ENCODE assay signal across 9 mouse cellular contexts in genomic region chr4:136731761-136732160, GRCm38 (mm10).
DNase-seq lines count a peak whose midpoint lies in the region; ATAC-seq and TF ChIP-seq lines count a peak whose summit lies in the region.
"Had no signal": no experiment of that assay in that cellular context is flagged by ENCODE, and none has a peak within 500 bp of the region (broad histone marks: within the 10 kb centered on the region; RNA-seq: fewer than 3 reads in every experiment).

No protein-coding gene starts in this region.

- TF ChIP-seq CTCF in hindbrain, postnatal 0 days (IDR thresholded peaks at IDR 0.05; ENCODE audit: low read depth) = no peak

- H3K9ac ChIP-seq in hindbrain, postnatal 0 days (replicated peaks; ENCODE audit: low read length) = no peak overlapping the region
- H3K9ac ChIP-seq in hindbrain, embryonic 12.5 days = no peak overlapping the region
- H3K9ac ChIP-seq in intestine, embryonic 16.5 days (ENCODE audit: low read depth, low read length) = peak overlapping the region; percentile 12; the same call in 1 of the 2 replicates

- no peak for ATAC-seq in hindbrain, postnatal 0 days
- ATAC-seq in hindbrain, embryonic 12.5 days (ENCODE audit: low FRiP score) = no peak
- no peak for ATAC-seq in intestine, embryonic 16.5 days

- no peak overlapping the region for H3K4me3 ChIP-seq in hindbrain, postnatal 0 days (ENCODE audit: low read length)
- H3K4me3 ChIP-seq in hindbrain, embryonic 12.5 days = no peak overlapping the region
- H3K4me3 ChIP-seq in intestine, embryonic 16.5 days (ENCODE audit: low read length) = no peak overlapping the region

- WGBS in hindbrain, postnatal 0 days = 25% methylated on average over 5 of the region's 5 CpGs
- 61% methylated on average over 5 of the region's 5 CpGs for WGBS in hindbrain, embryonic 12.5 days
- 36% methylated on average over 5 of the region's 5 CpGs for WGBS in intestine, embryonic 16.5 days

- H3K36me3 ChIP-seq in hindbrain, postnatal 0 days (ENCODE audit: insufficient read depth, low read length) = no peaks in the 10 kb centered on the region
- no peaks in the 10 kb centered on the region for H3K36me3 ChIP-seq in hindbrain, embryonic 12.5 days
- H3K36me3 ChIP-seq in intestine, embryonic 16.5 days (ENCODE audit: control insufficient read depth, insufficient read depth, low read length) = no peaks in the 10 kb centered on the region
- H3K36me3 ChIP-seq: G1E had no signal

- peaks cover 30% of the 10 kb centered on the region for H3K4me1 ChIP-seq in hindbrain, postnatal 0 days (ENCODE audit: insufficient read depth, low read length)
- H3K4me1 ChIP-seq in hindbrain, embryonic 12.5 days = peaks cover 66% of the 10 kb centered on the region
- peaks cover 56% of the 10 kb centered on the region for H3K4me1 ChIP-seq in intestine, embryonic 16.5 days (ENCODE audit: control insufficient read depth, insufficient read depth, low read length)

- peak; percentile 45 for DNase-seq in hindbrain, postnatal 0 days (ENCODE audit: low spot score)
- peak; percentile 29 for DNase-seq in urinary bladder, postnatal 14 days (ENCODE audit: low spot score)
- DNase-seq in urinary bladder, postnatal 4 days (ENCODE audit: low spot score in 2 of 2) = no peak
- DNase-seq in ovary, adult 18-20 months (ENCODE audit: low spot score) = no peak
- DNase-seq in layer of hippocampus, adult 9-10 months (ENCODE audit: low spot score) = no peak
- no peak for DNase-seq in embryo, embryonic 10.5 days (ENCODE audit: low spot score)

- no peak overlapping the region for H3K27ac ChIP-seq in hindbrain, postnatal 0 days
- no peak overlapping the region for H3K27ac ChIP-seq in hindbrain, embryonic 12.5 days
- peak overlapping the region; percentile 76 for H3K27ac ChIP-seq in intestine, embryonic 16.5 days (ENCODE audit: low read length)

- H3K27me3 ChIP-seq in hindbrain, postnatal 0 days (ENCODE audit: insufficient read depth, low read length) = no peaks in the 10 kb centered on the region
- H3K27me3 ChIP-seq in hindbrain, embryonic 12.5 days = no peaks in the 10 kb centered on the region
- H3K27me3 ChIP-seq in intestine, embryonic 16.5 days (replicated peaks; ENCODE audit: control insufficient read depth, insufficient read depth, low read length) = no peaks in the 10 kb centered on the region

- no peak overlapping the region for H3K4me2 ChIP-seq in hindbrain, postnatal 0 days (ENCODE audit: low read depth, low read length)
- no peak overlapping the region for H3K4me2 ChIP-seq in hindbrain, embryonic 12.5 days (replicated peaks)
- H3K4me2 ChIP-seq in intestine, embryonic 16.5 days (ENCODE audit: low read depth, low read length) = no peak overlapping the region

- no peaks in the 10 kb centered on the region for H3K9me3 ChIP-seq in hindbrain, postnatal 0 days (ENCODE audit: low read length)
- no peaks in the 10 kb centered on the region for H3K9me3 ChIP-seq in hindbrain, embryonic 12.5 days (replicated peaks)
- no peaks in the 10 kb centered on the region for H3K9me3 ChIP-seq in intestine, embryonic 16.5 days (ENCODE audit: control insufficient read depth, low read length)
- H3K9me3 ChIP-seq: G1E had no signal

Comparison
In these comparisons a context has a peak if more than half of its experiments do, and no peak if none do; other contexts are left out.
1. DNase-seq: peak in hindbrain, postnatal 0 days (single experiment) and urinary bladder, postnatal 14 days (single experiment); none in urinary bladder, postnatal 4 days (0 of 2), ovary, adult 18-20 months (single experiment), layer of hippocampus, adult 9-10 months (single experiment) and embryo, embryonic 10.5 days (single experiment).